Mouse (Mus musculus) layer of hippocampus, postnatal 10 days (tissue): Measurements from ENCODE around the gene Dnajc4. TPM values are rescaled to one million over a fixed set of nuclear protein-coding genes. Genes with fewer than 3 reads are reported as not detected.

Experiments used
- DNase-seq, 2 experiments: peaks; one replicate each; pipeline ENCODE4 v3.0.0; 2021; ENCODE audit warnings: low spot score in 2 of 2
- total RNA-seq, 2 experiments: library from RNA; stranded (reverse); gene quantifications; 2 replicates each; pipeline ENCODE4 v1.2.3; 2021

The Dnajc4 gene
- total RNA-seq, 2 experiments from 2014 or later = 18.1 to 21.5 TPM

DNA sequence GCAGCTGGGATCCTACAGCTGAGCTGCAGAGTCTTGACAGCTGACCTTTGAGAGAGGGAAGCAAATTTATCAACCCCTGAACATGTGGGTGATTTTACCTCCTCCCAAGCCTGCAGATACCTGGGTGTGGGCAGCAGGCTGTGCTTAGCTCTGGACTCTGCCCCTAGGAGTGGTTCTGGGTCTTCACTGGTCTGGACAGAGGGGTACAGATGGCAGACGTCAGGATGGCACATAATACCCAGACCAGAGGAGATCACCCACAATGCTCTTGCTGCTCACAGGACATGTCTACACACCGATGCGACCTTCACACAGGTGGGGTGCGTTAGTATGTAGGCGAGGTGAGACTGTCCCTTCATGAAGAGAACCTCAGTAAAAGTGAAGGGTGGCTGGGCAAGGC, 42.8 kb downstream of the Dnajc4 start:
- no peak for DNase-seq

- no peak for DNase-seq
Measured at GRCm38 (mm10) chr19:6948186-6948585, 44.2 kb downstream of the Dnajc4 start.

DNA sequence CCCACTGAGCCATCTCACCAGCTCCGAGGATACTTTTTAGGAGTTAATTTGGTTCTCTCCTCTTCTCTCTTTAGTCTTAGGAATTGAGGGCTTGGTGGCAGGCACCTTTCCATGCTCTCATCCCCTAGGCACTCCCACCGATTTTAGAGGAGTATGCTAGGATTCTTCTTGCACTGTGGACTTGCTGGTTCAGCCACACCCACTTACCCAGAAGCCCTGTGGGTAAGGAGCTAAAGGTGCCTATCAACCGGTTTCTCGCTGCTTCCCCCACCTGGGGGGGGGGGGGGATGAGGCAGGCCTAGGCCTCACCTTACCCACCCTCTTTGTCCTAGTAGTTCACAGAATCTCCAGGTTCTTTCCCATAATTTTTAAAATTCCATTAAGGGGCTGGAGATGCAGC, 44.6 kb downstream of the Dnajc4 start:
- DNase-seq = no peak

GRCm38 (mm10) chr19:6943709-6944108, 48.7 kb downstream of the Dnajc4 start:
- DNase-seq = no peak

- DNase-seq = no peak
Measured at GRCm38 (mm10) chr19:6942764-6943163, 49.6 kb downstream of the Dnajc4 start.

GRCm38 (mm10) chr19:6942249-6942691, 50.1 kb downstream of the Dnajc4 start, which contains the start of gene Gpr137:
TSS of gene Gpr137 (minus strand) at chr19:6942480.
- peak; percentile 86 to 93 for DNase-seq

DNA sequence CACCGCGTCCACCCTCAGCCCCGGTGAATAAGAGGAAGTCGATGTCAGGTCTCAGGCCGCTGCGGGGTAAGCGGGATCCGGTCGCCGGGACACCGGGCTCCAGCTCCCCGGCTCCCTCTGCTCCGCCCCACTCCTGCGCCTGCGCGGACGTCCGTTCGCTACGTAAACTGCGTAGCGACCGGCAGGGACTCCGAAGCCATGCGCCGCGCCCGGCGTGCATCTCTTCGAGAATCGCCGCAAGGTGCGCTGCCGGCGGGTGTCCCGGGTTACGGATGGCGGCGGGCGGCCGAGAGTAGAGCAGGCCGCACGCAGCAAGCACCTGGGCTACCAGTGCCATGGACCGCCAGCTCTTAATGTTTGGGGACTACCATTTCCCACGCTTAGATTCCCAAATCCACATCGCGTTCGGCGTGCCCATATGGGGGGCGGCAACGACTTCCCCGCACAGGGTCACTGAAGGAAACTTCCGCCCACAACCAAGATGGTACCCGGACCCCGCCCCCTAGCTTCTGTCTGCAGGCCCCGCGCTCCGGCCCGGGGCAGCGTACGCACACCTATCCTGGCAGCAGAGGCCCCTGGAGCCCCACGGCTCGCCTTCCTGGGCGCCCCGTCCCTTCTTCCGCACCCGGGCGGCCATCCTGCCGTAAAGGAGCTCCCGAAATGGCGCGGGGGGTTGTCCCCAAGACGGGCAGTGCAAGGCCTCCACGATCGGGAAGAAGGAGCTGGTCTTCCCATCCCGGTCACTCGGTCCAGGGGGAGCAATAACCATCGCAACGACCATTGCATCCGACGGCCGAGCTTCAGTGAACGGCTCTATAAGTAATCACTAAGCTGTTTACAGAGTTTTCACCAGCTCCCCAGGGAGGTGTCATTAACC, 50.8 kb downstream of the Dnajc4 start, which contains the start of gene Bad:
Bad (plus strand) TSS at position 490 of the 877 bp plus-strand sequence.
- peak; percentile 97 to 98 for DNase-seq

DNA sequence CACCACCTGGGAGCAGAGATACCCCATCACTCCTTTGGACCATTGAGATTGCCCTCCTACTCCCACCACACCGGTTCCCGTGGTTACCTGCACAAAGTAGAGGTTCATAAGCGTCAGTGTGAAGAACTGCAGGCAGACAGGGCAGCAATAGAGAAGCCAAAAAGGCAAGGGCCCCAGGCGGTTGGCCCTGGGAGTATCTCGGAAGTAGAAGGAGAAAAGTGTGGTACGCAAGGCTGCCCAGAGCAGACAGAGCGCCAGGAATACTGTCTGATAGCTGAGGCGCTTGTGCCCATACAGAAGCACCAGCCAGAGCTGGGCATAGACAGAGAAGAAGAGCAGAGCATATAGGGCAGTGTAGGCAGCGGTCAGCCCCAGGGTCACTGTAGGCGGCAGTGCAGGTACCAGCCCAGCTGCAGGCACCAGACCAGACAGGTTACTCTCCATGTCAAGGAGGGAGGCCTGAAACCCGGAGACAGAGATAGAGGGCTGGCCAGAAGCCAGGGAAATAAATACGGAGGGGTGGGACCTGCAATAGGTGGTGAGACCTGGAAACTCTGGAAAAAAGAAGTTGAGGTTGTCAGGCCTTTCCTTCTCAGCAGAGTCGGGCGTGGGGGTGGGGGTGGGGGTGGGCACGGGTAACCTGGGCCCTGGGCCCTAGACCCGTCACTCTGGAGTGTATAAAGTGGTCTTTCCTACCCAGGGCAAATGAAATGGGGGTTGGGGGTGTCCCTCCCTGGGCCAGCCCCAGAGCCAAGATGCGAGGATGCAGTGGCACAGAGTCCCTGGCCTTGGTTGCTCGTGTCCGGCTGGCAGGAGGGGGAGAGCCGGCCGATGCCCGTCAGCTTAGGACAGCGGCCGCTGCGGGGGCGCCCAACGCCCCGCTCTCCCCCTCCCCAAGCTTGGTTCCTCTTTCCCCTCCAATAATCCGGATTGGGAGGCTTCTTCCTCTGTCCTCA, 51.7 kb downstream of the Dnajc4 start:
- DNase-seq = no peak

DNA sequence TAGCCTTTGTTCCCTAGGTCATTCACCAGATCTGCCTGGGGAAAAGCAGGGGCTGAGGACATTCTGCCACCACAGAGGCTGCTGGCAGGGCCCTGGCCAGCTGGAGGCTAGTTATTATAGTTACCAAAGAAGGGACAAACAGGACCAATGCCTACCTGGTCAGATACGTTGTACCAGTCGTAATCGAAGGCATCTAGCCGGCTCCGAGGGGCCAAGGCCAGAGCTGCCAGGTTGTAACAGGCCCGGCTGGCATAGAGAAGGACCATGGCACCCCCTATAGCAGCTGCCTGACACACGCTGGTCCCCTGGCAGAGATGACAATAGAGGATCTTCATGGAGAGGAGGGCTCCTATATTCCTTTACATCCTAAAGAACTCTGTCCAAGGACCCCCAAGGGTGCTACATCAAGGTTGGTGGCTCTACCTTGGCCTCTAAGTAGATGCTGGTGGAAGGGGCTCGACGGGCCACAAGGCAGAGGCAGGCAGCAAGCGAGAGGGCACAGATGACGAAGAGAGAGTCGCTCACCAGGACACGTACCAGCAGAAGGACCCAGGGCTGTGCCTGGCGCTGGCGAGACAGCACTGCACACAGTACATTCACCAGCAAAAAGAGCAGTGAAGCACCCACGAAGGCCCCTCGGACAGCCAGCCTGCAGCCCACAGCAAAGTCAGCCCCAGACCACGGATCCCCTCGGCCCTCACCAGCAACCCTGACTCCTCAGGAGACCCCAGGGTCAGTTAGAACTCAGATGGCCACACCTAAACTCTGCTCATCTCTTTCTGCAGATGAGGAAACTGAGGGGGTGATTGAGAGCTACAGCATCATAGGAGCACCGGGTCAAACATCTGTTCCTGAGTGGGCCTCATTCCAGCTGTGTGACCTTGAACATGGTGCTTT, 53.0 kb downstream of the Dnajc4 start:
- no peak for DNase-seq

Other genes with a start within 250 kb of the Dnajc4 start
- 10 to 100 TPM; 28.1 to 31.9 TPM for gene Rps6ka4, start 151.9 kb downstream of the Dnajc4 start, total RNA-seq
- gene Ccdc88b, start 134.4 kb downstream of the Dnajc4 start, total RNA-seq = 1 to 10 TPM; 2.9 to 4.2 TPM
- 10 to 100 TPM; 42.4 to 44.5 TPM for gene Trmt112, start 82.9 kb downstream of the Dnajc4 start, total RNA-seq
- gene Prdx5, start 82.5 kb downstream of the Dnajc4 start, total RNA-seq = 100 to 1,000 TPM; 319 to 332 TPM
- 10 to 100 TPM; 45.8 to 53.0 TPM for gene Esrra, start 70.8 kb downstream of the Dnajc4 start, total RNA-seq
- gene Catsperz, start 67.2 kb downstream of the Dnajc4 start, total RNA-seq = 10 to 100 TPM; 10.7 to 11.5 TPM
- 10 to 100 TPM; 25.3 to 27.8 TPM for gene Kcnk4, start 58.1 kb downstream of the Dnajc4 start, total RNA-seq
- gene Bad, start 50.7 kb downstream of the Dnajc4 start, total RNA-seq = 10 to 100 TPM; 34.3 to 37.7 TPM
- gene Gpr137, start 50.1 kb downstream of the Dnajc4 start, total RNA-seq = 10 to 100 TPM; 73.7 to 74.1 TPM
- 100 to 1,000 TPM; 126 to 139 TPM for gene Ppp1r14b, start 17.6 kb downstream of the Dnajc4 start, total RNA-seq
- gene Plcb3, start 16.1 kb downstream of the Dnajc4 start, total RNA-seq = 10 to 100 TPM; 16.4 to 18.4 TPM
- gene Fkbp2, start 12.1 kb downstream of the Dnajc4 start, total RNA-seq = 10 to 100 TPM; 77.0 to 98.0 TPM
- 10 to 100 TPM; 79.5 to 82.1 TPM for gene Vegfb, start 4.9 kb downstream of the Dnajc4 start, total RNA-seq
- gene Nudt22, start 3.5 kb upstream of the Dnajc4 start, total RNA-seq = 10 to 100 TPM; 10.2 to 11.3 TPM
- 10 to 100 TPM; 16.9 to 18.2 TPM for gene Trpt1, start 3.6 kb upstream of the Dnajc4 start, total RNA-seq
- gene Fermt3, start 26.9 kb upstream of the Dnajc4 start, total RNA-seq = 1 to 10 TPM; 5.0 to 5.2 TPM
- gene Stip1, start 47.4 kb upstream of the Dnajc4 start, total RNA-seq = 100 to 1,000 TPM; 126 to 148 TPM
- gene Macrod1, start 64.2 kb upstream of the Dnajc4 start, total RNA-seq = 1 to 10 TPM; 4.4 to 5.2 TPM
- gene Flrt1, start 113.2 kb upstream of the Dnajc4 start, total RNA-seq = 10 to 100 TPM; 27.9 to 28.4 TPM
- gene Otub1, start 213.7 kb upstream of the Dnajc4 start, total RNA-seq = 100 to 1,000 TPM; 202 to 240 TPM
- 100 to 1,000 TPM; 688 to 834 TPM for gene Cox8a, start 225.0 kb upstream of the Dnajc4 start, total RNA-seq
- gene Naa40, start 248.6 kb upstream of the Dnajc4 start, total RNA-seq = 10 to 100 TPM; 36.3 to 45.6 TPM